Mouse (Mus musculus): ENCODE measurements around the gene Dclre1a.

DNA sequence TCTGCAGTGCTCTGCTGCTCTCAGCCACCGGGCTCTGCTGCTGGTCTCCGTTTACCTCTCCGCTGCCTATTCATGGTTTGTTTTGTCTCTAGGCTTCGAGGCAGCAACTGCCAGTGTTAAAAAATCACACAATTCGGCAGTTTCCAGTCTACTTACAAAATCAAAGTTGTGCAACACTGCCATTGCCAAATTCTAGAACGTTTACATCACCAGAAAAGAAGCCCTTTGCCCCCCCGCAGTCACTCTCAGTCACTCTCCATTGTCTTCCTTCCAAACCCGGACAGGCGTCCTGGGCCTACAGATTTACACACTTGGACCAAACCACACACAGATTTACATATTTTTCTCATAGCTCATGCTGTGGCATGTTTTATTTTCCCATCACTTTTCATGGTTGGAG lies 13.0 kb downstream of the Dclre1a start:
- TF ChIP-seq POLR2A (IDR thresholded peaks at IDR 0.05; ENCODE audit: extremely low read depth, insufficient read depth, low read length) (no peak), CTCF (IDR thresholded peaks at IDR 0.05; ENCODE audit: low read depth, low read length) (no peak)
